In genomic region chr10:42273760-42274691, GRCm38 (mm10) we compare ENCODE assay signal across 8 mouse cellular contexts. TPM values are rescaled to one million over a fixed set of nuclear protein-coding genes. Genes with fewer than 3 reads are reported as not detected.
A peak's percentile ranks its signal among the peaks of the same experiment; 100 is the strongest.
DNase-seq lines count a peak whose midpoint lies in the region; ATAC-seq and TF ChIP-seq lines count a peak whose summit lies in the region.

No protein-coding gene starts in this region.

- DNase-seq in gastrocnemius, adult 2 months, result peak; percentile 51
- no peak for DNase-seq in gastrocnemius, postnatal 10 days
- peak; percentile 30 for DNase-seq in adrenal gland, adult 8-10 months
- no peak for DNase-seq in limb, embryonic 14.5 days (ENCODE audit: low spot score)
- peak; percentile 52 to 72 for DNase-seq in thymus, adult 18-20 months

- H3K36me3 ChIP-seq in embryonic facial prominence, embryonic 15.5 days, result 0 out of 2 replicates have a peak, but pooled peaks cover 4% of the 10 kb centered on the region
- H3K36me3 ChIP-seq in hindbrain, embryonic 12.5 days, result no peaks in the 10 kb centered on the region
- H3K36me3 ChIP-seq in limb, embryonic 14.5 days (ENCODE audit: control insufficient read depth, insufficient read depth, low read length), result peaks cover 25% of the 10 kb centered on the region
- H3K36me3 ChIP-seq in midbrain, embryonic 16.5 days (ENCODE audit: control insufficient read depth, insufficient read depth, low read length), result no peaks in the 10 kb centered on the region

- no peak for TF ChIP-seq POLR2A in limb, embryonic 14.5 days (IDR thresholded peaks at IDR 0.05; ENCODE audit: borderline replicate concordance, extremely low read depth, insufficient read depth, insufficient read length)

- 18% methylated on average over 21 of the region's 21 CpGs for WGBS in embryonic facial prominence, embryonic 15.5 days
- WGBS in hindbrain, embryonic 12.5 days, result 7% methylated on average over 21 of the region's 21 CpGs
- 13% methylated on average over 21 of the region's 21 CpGs for WGBS in limb, embryonic 14.5 days
- WGBS in midbrain, embryonic 16.5 days, result 10% methylated on average over 21 of the region's 21 CpGs

- peak overlapping the region; percentile 95 for H3K4me2 ChIP-seq in embryonic facial prominence, embryonic 15.5 days (replicated peaks)
- H3K4me2 ChIP-seq in hindbrain, embryonic 12.5 days (replicated peaks), result peak overlapping the region; percentile 98
- peak overlapping the region; percentile 97 for H3K4me2 ChIP-seq in limb, embryonic 14.5 days (replicated peaks; ENCODE audit: low read depth, low read length, severe bottlenecking)
- peak overlapping the region; percentile 97 for H3K4me2 ChIP-seq in midbrain, embryonic 16.5 days (ENCODE audit: low read length)

- no peak for TF ChIP-seq CTCF in gastrocnemius, adult 2 months (IDR thresholded peaks at IDR 0.05)

- H3K4me3 ChIP-seq in gastrocnemius, adult 2 months, result peak overlapping the region; percentile 84
- H3K4me3 ChIP-seq in embryonic facial prominence, embryonic 15.5 days (replicated peaks), result peak overlapping the region; percentile 80
- H3K4me3 ChIP-seq in hindbrain, embryonic 12.5 days, result peak overlapping the region; percentile 73
- peak overlapping the region; percentile 85 for H3K4me3 ChIP-seq in limb, embryonic 14.5 days (replicated peaks; ENCODE audit: low read length)
- peak overlapping the region; percentile 84 for H3K4me3 ChIP-seq in midbrain, embryonic 16.5 days (ENCODE audit: low read depth, low read length)

- peak overlapping the region; percentile 85 for H3K9ac ChIP-seq in embryonic facial prominence, embryonic 15.5 days
- H3K9ac ChIP-seq in hindbrain, embryonic 12.5 days, result peak overlapping the region; percentile 70
- H3K9ac ChIP-seq in limb, embryonic 14.5 days (ENCODE audit: low read depth, low read length, severe bottlenecking), result peak overlapping the region; percentile 77
- H3K9ac ChIP-seq in midbrain, embryonic 16.5 days (ENCODE audit: low read depth, low read length), result peak overlapping the region; percentile 81

- no peaks in the 10 kb centered on the region for H3K27me3 ChIP-seq in embryonic facial prominence, embryonic 15.5 days
- peaks cover 19% of the 10 kb centered on the region for H3K27me3 ChIP-seq in hindbrain, embryonic 12.5 days
- no peaks in the 10 kb centered on the region for H3K27me3 ChIP-seq in limb, embryonic 14.5 days (ENCODE audit: control insufficient read depth, insufficient read depth, low read length)
- H3K27me3 ChIP-seq in midbrain, embryonic 16.5 days (ENCODE audit: control insufficient read depth, insufficient read depth, low read depth, low read length), result no peaks in the 10 kb centered on the region; the same call in 1 of the 2 replicates

- H3K4me1 ChIP-seq in embryonic facial prominence, embryonic 15.5 days, result peaks cover 48% of the 10 kb centered on the region
- H3K4me1 ChIP-seq in hindbrain, embryonic 12.5 days, result peaks cover 34% of the 10 kb centered on the region
- peaks cover 41% of the 10 kb centered on the region for H3K4me1 ChIP-seq in limb, embryonic 14.5 days (ENCODE audit: control insufficient read depth, insufficient read depth, low read length)
- peaks cover 28% of the 10 kb centered on the region for H3K4me1 ChIP-seq in midbrain, embryonic 16.5 days (ENCODE audit: control insufficient read depth, insufficient read depth, low read length)

- intact Hi-C loops in gastrocnemius, adult 2 months (cut with DNase I), result loop anchor here (5.0 kb wide), 1 partner anchor 182 kb away; no protein-coding TSS in a partner anchor

- ATAC-seq in embryonic facial prominence, embryonic 15.5 days (ENCODE audit: insufficient number of reproducible peaks, low FRiP score, low TSS enrichment, low read depth), result no peak
- ATAC-seq in hindbrain, embryonic 12.5 days (ENCODE audit: low FRiP score), result no peak
- no peak for ATAC-seq in limb, embryonic 14.5 days (ENCODE audit: low FRiP score, low read depth)
- ATAC-seq in midbrain, embryonic 16.5 days, result no peak

- H3K27ac ChIP-seq in gastrocnemius, adult 2 months, result peak overlapping the region; percentile 100
- H3K27ac ChIP-seq in embryonic facial prominence, embryonic 15.5 days (replicated peaks), result no peak overlapping the region
- no peak overlapping the region for H3K27ac ChIP-seq in hindbrain, embryonic 12.5 days
- H3K27ac ChIP-seq in limb, embryonic 14.5 days (replicated peaks; ENCODE audit: low read depth, low read length), result no peak overlapping the region
- H3K27ac ChIP-seq in midbrain, embryonic 16.5 days (ENCODE audit: low read length), result no peak overlapping the region

- H3K9me3 ChIP-seq in embryonic facial prominence, embryonic 15.5 days (replicated peaks), result no peaks in the 10 kb centered on the region
- no peaks in the 10 kb centered on the region for H3K9me3 ChIP-seq in hindbrain, embryonic 12.5 days (replicated peaks)
- no peaks in the 10 kb centered on the region for H3K9me3 ChIP-seq in limb, embryonic 14.5 days (ENCODE audit: control insufficient read depth, low read length)
- no peaks in the 10 kb centered on the region for H3K9me3 ChIP-seq in midbrain, embryonic 16.5 days (replicated peaks; ENCODE audit: control insufficient read depth, low read length, poor library complexity, severe bottlenecking)

RNA-seq across cellular contexts. Expression of gene Foxo3, which starts 2.5 kb away (rescaled TPM):
- 10 to 100 TPM; 25.7 to 40.5 TPM for total RNA-seq in gastrocnemius, adult 2 months (2021)
- 10 to 100 TPM; 31.4 to 43.5 TPM for total RNA-seq in gastrocnemius, postnatal 10 days (2021)
- total RNA-seq in adrenal gland, adult 8-10 months (2022), result 10 to 100 TPM; 57.7 to 70.0 (median 65.4) TPM
- polyA plus RNA-seq in embryonic facial prominence, embryonic 15.5 days (2015; fragmentation: Nextera tagmentation; extraction: Ambion mirVana), result 9.4 and 10.0 TPM in 2 replicates
- 4.2 and 5.0 TPM in 2 replicates for polyA plus RNA-seq in hindbrain, embryonic 12.5 days (2016; fragmentation: Nextera tagmentation; extraction: Ambion mirVana)
- polyA plus RNA-seq in limb, embryonic 14.5 days (2012; rRNA removed), result 16.6 and 23.4 TPM in 2 replicates
- 10.8 and 11.7 TPM in 2 replicates for polyA plus RNA-seq in limb, embryonic 14.5 days (2014; fragmentation: Nextera tagmentation; extraction: Ambion mirVana)
- polyA plus RNA-seq in midbrain, embryonic 16.5 days (2015; fragmentation: Nextera tagmentation; extraction: Ambion mirVana), result 3.8 TPM in 2 replicates

Comparison
In these comparisons a context has a peak if more than half of its experiments do, and no peak if none do; other contexts are left out.
1. DNase-seq: peak in gastrocnemius, adult 2 months (single experiment), adrenal gland, adult 8-10 months (single experiment) and thymus, adult 18-20 months (2 of 2); none in gastrocnemius, postnatal 10 days (single experiment) and limb, embryonic 14.5 days (single experiment).
2. Peak in every context shown above with its lines, with median percentiles within 50 percentile points of each other: H3K4me3 ChIP-seq, H3K4me2 ChIP-seq and H3K9ac ChIP-seq.